Mouse (Mus musculus) brain, embryonic 14.5 days (tissue): ENCODE measurements around the gene Casz1. TPM values are rescaled to one million over a fixed set of nuclear protein-coding genes. Genes with fewer than 3 reads are reported as not detected.

Experiments
- DNase-seq: peaks from one replicate; pipeline ENCODE4 v3.0.0-alpha.2; 2011; ENCODE audit warnings: low read depth
- CTCF ChIP-seq: fragments of 200-500 bp; IDR thresholded peaks from 2 replicates; pipeline ENCODE4 v1.5.1; 2012; ENCODE audit warnings: inconsistent platforms, mild to moderate bottlenecking, moderate library complexity, borderline replicate concordance; ENCODE audit not compliant: insufficient read depth, insufficient read length; ENCODE audit errors: extremely low read depth
- POLR2A ChIP-seq: fragments of 200-500 bp; IDR thresholded peaks from 2 replicates; pipeline ENCODE4 v1.6.1; 2012; ENCODE audit warnings: mild to moderate bottlenecking, inconsistent platforms, borderline replicate concordance; ENCODE audit not compliant: poor library complexity, insufficient read depth, insufficient read length, severe bottlenecking; ENCODE audit errors: extremely low read depth
- polyA plus RNA-seq: library from polyadenylated mRNA; depleted of rRNA; stranded (reverse); fragments of >200 nt; gene quantifications from 2 replicates; pipeline ENCODE4 v1.2.3, GENCODE M21; 2012

Casz1 gene
- polyA plus RNA-seq, 1 experiment = 6.9 TPM

DNA sequence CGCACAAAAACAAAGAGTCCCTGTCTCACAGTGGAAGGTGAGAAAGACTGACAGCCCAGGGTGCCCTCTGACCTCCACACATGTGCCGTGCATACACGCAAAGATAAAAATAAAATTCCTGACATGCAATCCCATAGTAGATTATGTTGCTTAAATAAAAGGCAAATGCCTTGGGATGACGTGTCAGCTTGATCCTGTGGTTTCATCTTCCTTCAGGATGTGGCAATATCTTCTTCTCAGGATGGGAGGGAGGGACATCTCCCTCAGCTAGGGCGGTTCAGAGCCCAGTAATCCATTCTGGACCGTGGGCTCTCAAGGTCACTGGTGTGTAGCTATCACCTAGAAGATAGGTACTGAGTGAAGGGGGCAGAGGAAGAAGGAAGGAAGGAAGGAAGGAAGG, 21.3 kb upstream of the Casz1 start:
- TF ChIP-seq CTCF (no peak), POLR2A (no peak)
- no peak for DNase-seq

DNA sequence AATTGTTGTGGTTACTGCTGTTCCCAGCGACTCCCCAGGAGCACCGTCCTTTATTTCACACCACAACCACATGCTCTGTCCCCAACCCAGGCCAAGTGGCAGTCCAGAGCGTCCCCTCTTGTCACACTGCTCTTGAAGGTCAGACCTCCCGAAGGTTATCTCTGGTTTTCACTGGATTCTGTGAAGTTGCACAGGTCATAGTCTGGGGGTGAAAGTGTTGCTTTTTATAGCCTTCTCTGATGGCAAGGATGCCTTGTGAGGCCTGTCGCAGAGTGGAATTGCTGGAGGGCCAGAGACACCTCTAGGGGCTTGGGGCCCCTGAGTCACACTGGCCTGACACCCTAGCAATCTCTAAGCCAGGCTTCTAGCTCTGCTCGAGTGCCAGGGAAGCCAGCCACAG, 20.5 kb upstream of the Casz1 start:
- TF ChIP-seq CTCF (no peak), POLR2A (no peak)
- no peak for DNase-seq

DNA sequence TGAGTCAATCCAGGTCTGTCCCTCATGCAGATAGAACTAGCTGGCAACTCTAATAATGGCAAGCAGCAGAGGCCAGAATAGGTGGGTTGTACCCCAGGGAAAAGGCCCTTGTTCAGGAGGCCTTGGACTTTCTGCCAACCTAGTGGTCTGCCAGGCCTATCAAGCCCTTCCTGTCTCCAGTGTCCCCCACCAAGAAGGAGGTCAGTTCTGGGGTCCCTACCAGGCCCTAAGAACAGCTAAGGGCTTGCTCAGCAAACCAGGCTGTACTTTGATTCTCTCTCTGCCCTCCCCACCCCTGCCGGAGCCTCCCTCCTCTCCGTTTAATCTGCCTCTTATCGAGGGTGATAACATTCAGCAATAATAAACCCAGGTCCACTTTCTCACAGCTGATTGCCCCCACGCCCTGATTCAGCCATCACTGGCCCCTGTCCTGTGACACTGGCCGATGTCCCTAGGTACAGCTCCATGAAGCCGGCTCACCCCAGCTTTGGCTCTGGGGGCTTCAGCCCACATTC, 19.1 kb upstream of the Casz1 start:
- no peak for TF ChIP-seq POLR2A
- no peak for TF ChIP-seq CTCF
- DNase-seq = no peak

DNA sequence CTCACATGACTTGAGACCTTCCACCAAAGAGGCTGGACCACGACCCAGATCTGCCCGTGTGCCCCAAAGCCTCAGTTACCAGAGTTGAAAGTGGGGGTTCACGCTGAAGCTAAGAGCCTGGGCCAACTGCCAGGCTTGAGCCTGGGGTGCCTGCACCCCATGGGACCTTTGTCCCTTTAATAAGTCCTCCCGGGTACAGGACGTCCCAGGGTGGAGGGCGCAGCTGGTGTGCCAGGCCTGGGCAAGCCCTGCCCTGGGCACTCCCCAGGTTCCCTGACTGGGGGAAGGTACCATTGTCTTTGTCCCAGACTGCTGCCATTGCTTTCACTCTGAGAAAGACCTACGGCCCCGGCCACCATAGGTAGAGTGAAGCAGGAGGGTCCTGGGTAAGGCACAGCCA, 18.2 kb upstream of the Casz1 start:
- DNase-seq = no peak
- TF ChIP-seq CTCF (no peak), POLR2A (no peak)

DNA sequence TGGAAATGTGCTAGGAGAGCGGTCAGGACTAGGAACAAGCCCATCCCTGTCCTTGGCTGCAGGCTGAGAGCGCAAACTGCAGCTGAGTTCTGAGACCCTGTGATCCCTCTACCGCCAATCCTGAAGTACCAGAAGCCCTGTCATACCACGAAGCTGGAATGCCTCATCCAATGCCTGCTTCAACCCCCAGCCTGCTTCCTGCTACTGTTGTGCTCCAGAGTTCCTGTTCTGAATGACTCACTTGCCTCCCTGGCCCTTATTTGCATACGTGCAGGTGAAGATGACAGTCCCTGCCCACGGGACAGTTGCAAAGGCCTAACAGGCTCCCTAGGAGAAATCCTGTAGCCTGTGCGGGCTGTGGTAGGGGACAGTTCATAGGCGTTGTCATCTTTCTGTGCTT, 13.3 kb upstream of the Casz1 start:
- peak; percentile 24 for DNase-seq
- TF ChIP-seq CTCF (no peak), POLR2A (no peak)

DNA sequence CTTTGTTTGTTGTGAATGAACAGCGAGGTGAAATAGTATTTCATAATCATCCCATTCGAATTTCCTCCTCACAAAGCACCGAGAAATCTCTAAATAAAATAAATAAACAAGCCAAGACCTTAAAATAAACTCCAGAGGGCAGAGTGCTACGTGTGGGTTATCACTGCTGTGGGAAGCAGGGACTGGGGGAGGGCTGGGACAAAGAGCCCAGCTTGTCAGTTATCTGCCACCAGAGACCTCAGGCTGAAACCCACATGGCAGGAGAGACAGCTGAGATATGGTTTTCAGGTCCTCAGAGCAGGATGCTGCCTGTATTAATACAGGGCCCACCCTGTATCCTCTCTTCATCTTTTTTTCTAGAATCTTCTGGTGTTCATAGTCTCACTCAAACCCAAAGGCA, 9.2 kb upstream of the Casz1 start:
- no peak for DNase-seq
- TF ChIP-seq POLR2A = no peak
- TF ChIP-seq CTCF = no peak

DNA sequence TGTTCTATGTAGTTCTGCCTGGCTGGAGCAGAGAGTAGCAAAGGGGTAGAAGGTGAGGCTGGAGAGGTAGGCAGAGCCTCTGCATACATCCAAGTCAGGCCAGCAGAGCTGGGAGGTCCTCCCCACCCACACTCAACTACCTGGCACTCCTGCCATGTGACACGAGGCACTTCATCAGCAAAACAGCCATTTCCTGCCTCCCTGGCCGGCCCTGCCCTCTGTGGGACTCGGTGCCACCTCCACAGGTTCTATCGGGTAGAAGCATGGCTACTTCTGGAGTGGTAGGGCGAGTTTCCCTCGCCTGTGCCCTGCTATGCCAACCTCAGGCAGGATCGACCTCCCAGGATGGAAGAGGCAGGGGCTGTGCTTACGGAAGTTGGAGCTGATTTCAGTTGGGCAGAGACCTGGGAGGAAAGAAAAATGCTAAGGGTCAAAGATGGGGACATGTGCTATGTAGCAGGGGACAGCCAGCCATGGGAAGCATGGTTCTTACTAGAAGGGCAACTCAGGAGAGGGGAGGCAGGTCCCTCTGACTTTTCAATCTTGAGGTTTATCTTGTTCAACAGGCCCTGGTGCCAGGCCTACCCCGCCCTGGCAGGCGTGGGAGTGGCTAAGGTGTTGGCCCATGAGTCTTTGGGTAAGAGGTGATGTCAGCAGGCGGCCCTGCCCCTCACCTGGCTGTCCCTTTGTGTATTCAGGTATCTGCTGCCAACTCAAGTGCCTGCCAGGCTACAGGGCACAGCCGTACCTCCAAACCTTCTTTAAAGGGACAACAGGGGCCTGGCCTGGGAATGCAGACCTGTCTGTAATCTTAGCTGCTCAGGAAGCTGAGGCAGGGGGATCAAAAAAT, 6.5 kb upstream of the Casz1 start:
- no peak for TF ChIP-seq POLR2A
- TF ChIP-seq CTCF = no peak
- DNase-seq = no peak

DNA sequence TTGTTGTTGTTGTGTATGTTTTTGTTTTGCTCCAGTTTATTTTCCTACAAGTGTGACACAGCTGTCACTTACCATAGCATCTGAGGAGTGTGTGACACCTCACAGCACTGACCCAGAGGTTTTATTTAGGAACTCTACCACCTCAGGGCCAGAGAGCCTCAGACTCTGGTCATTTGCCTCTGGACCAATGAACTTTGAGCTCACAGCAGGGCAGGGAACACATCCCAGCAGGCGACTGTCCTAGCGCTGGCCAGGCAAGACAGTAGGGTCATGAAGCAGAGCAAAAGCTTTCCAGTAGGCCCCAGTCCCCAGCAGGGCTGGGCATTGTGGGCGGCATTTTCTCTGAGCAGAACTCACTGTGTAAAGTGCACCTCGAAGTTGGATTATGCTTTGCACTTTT, 1.2 kb upstream of the Casz1 start:
- TF ChIP-seq CTCF (no peak), POLR2A (no peak)
- DNase-seq = no peak

DNA sequence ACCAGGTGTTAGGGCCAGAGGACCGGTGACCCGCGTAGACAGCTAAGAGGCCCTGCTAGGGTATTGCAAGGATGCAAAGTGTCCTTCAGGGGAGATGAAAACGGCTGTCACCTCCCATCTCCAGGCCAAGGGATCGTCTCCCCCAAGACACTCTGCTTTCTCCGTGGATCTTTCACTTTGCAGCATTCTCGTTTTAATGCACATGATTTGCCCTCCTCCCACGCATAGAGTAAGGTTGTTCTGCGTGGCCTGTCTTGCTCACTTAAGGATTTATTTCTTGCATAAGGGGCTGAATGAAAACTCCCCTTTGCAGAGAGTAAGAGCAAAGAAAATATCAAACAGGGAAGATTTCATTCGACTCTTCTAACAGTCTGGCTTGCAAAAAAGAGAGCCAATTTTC, 593 bp upstream of the Casz1 start:
- TF ChIP-seq CTCF (no peak), POLR2A (no peak)
- DNase-seq = no peak

DNA sequence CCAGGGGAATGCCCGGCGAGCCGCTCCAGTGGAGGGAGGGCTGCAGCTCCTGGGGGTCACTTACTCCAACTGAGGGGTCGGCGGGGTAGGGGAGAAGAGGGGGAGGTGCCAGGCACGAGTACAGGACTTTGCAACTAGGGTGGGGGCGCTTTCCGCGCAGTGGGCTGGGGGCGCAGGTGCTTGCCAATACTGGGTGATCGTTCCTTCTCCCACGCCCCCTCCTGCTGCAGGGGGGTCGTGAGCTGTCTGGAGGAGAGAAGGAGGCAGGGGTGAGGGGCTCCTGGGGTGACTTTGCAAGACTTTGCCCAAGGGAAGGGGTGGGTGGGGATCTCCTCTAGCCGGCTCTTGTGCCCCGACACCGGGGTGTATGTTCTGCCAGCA, 541 bp downstream of the Casz1 start:
- no peak for DNase-seq
- TF ChIP-seq POLR2A (no peak), CTCF (no peak)

DNA sequence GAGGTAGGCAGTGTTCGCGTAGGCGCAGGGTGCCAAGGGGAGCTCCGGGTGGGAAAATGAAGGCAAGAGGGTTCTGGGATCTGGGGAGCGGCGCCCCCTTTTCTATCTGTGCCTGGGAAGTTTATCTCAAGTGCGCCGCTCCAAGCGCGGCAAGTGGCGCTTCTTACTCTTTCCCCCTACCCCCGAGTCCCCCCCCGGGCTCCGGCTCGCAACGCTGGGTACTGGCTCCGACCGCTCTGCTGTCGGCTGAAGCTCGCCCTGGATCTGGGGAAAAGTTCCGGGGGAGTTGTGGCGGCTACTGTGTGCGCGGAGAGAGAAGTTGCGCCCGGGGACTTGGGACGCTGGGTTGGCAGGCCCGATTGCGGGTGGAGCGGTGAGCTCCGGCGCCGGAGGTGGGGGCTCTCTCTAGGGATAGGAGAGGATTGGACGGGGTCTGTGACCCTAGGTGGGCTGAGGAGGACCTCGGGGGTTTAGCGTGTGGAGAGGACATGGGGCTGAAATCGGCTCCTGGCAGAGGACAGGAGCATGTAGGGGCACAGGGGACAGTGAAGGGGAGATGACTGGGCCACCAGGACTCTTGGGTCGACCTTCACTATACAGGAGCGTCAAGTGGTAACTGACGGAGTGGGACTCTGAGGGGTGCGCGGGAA, 1.1 kb downstream of the Casz1 start:
- DNase-seq = no peak
- TF ChIP-seq POLR2A (no peak), CTCF (no peak)
